Mouse (Mus musculus): ENCODE results near the gene Ralgapa1.
"Not testable (repeated sequence)": the region's sequence is repeated elsewhere in the genome, so short reads cannot be mapped to it uniquely, and the experiment has no call there.

Gene Ralgapa1

GRCm38 (mm10) chr12:55599639-55600502, 221.1 kb downstream of the Ralgapa1 start:
- peak in 1 of 2 experiments; percentile 51 for DNase-seq (ENCODE audit: low spot score in 2 of 2)

DNA sequence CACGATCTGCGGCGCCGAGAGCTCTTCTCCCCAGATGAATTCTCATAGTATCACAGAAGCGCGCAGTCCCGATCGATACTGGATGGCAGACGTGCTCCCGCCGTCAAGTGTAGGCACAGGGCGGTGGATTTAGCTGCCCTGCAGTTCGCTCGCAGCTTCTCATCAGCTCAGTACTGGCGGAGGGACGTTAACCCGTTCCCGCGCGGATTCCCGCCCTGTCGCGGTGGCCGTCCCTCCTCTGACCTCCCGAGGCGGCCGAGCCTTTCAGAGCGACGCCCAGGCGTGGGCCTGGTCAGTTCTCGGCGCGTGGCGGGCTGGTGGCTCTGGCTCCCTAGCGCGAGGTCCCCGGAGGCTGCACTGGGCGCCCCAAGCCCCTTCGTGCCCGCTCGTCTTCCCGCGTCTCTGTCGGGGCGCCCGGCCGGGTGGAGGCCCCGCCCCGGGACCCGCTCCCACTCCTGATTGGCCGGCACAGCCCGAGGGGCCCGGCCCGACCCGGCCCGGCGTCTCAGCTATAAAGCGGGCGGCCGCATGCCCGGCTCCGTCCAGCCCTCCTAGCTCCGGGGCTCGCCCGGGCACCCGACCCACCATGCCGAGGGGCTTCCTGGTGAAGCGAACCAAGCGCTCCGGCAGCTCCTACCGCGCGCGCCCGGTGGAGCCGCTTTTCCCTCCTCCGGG, 221.9 kb downstream of the Ralgapa1 start, which contains the start of gene Insm2:
Gene Insm2, plus strand, starts transcription at position 541 of the 675 bp plus-strand sequence.
- DNase-seq (ENCODE audit: low spot score in 2 of 2): peak; percentile 28 to 55

GRCm38 (mm10) chr12:55598537-55598886, 222.5 kb downstream of the Ralgapa1 start:
- DNase-seq (ENCODE audit: low spot score in 2 of 2): no peak

GRCm38 (mm10) chr12:55586936-55587335, 234.0 kb downstream of the Ralgapa1 start:
- DNase-seq (ENCODE audit: low spot score in 2 of 2): not testable (repeated sequence)

- no peak for DNase-seq (ENCODE audit: low spot score in 2 of 2)
Measured at GRCm38 (mm10) chr12:55573794-55574193, 247.2 kb downstream of the Ralgapa1 start.

DNA sequence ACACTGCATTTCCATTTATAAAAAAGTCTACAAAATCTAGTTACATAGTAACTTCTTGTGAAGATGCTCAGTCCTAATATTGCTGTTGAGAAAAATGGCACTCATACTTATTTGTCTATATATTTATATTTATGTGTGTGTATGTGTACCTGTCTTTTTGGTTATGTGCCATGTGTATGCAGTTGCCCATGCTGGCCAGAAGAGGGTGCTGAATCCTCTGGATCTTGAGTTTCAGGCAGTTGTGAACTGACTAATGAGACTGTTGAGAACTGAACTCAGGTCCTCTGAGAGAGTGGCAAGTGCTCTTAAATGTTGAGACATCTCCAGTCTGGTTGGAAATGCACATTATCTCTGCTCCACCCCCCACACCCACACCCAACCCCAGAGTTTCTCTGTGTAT, 247.9 kb downstream of the Ralgapa1 start:
- no peak for DNase-seq (ENCODE audit: low spot score in 2 of 2)

- no peak for DNase-seq (ENCODE audit: low spot score in 2 of 2)
Measured at GRCm38 (mm10) chr12:55571661-55572060, 249.3 kb downstream of the Ralgapa1 start.

- no peak for DNase-seq (ENCODE audit: low spot score in 2 of 2)
Measured at GRCm38 (mm10) chr12:55571181-55571580, 249.8 kb downstream of the Ralgapa1 start.

DNA sequence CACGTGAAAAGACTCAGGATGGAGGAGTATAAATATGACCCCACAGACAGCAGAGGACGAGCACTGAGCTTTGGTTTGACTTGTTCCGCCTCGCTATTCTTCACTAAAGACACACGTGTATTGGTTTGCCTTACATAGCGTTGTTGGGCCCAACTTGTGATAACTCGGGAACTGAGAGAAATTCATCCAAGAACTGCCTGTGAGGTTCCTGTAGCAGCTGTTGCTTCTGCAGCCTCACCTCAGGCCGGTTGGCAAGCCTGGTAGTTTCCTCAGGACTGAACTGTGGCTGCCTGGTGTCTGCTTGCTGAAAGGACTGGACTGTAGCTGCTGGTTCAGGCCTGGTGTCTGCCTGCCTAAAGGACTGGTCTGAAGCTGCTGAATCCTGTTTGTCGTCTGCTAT, 250.3 kb downstream of the Ralgapa1 start:
- DNase-seq (ENCODE audit: low spot score in 2 of 2): no peak

- no peak for DNase-seq (ENCODE audit: low spot score in 2 of 2)
Measured at GRCm38 (mm10) chr12:55569676-55570075, 251.3 kb downstream of the Ralgapa1 start.

DNA sequence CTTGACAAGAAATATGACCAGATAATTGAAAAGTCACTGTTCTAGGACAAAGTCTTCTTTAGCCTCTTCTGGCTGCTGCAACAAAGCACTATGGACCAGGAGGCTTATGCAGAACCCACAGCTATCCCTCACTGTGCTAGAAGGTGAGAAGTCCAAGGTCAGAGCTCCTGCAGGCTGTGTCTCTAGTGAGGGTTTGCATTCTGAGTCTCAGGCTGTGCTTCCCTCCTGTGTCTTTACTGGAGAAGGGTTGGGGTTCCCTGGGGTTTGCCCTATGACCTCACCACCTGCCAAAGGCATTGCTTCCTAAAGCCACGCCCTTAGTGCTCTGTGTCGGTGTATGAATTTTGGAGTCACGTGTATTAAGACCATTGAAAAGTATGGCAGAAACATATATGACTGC, 252.5 kb downstream of the Ralgapa1 start:
- no peak for DNase-seq (ENCODE audit: low spot score in 2 of 2)

DNA sequence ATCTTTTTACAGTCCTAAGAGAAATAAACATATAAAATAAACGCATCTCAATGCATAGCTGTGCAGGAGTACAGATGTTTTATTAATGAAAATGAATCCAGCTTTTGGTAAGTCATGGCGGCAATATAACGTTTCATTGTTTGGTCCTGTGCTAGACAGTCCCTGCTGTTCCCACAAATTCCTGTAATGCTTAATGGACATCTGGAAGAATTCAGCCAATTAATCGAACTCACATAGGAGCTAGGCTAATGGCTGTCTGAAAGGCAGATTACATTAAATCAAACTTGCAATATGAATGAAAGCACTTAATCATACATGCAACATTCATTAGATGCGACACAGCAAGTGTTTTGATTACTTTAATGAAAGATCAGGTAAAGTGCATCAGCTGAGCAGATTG, 254.1 kb downstream of the Ralgapa1 start:
- no peak for DNase-seq (ENCODE audit: low spot score in 2 of 2)

DNA sequence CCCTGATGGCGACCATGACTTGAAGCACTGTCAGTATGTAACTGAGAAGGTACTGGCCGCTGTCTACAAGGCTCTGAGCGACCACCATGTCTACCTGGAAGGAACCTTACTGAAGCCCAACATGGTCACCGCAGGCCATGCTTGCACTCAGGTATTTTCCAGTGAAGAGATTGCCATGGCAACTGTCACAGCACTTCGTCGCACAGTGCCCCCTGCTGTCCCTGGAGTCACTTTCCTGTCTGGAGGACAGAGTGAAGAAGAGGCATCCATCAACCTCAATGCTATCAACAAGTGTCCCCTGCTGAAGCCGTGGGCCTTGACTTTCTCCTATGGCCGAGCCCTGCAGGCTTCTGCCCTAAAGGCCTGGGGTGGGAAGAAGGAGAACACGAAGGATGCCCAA, 255.1 kb downstream of the Ralgapa1 start:
- no peak for DNase-seq (ENCODE audit: low spot score in 2 of 2)

GRCm38 (mm10) chr12:55565206-55565605, 255.8 kb downstream of the Ralgapa1 start, which contains the start of gene Aldoart2:
Gene Aldoart2 (plus strand): TSS chr12:55565239.
- DNase-seq (ENCODE audit: low spot score in 2 of 2): no peak

DNA sequence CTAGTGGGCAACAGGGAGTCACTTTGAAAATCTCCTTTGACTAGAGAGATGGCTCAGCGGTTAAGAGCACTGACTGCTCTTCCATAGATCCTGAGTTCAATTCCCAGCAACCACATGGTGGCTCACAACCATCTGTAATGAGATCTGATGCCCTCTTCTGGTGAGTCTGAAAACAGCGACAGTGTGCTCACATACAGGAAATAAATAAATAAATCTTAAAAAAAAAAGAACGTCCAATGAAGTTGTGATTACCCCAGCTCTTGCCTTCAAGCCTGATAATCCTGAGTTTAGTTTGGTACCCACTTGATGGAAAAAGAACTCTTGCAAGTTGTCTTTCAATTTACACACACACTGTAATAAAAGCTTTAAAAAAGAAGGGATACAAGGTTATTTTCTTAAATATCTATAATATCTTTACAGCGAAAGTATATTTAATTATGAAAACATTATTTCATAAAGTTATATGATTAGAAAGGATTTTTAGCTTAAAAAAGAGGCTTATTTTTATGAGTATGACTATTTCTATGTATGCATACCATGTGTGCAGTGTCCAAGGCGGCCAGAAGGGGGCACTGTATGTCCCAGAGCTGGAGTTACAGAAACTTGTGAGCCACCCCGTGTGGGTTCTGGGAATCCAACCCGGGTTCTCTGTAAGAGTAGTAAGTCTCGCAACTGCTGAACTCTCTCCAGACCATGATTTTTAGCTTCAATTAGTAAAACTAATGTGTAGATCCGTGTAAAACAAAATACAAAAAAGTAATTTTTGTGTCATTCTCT, 256.6 kb downstream of the Ralgapa1 start:
- DNase-seq (ENCODE audit: low spot score in 2 of 2): no peak

GRCm38 (mm10) chr12:55563742-55564141, 257.2 kb downstream of the Ralgapa1 start:
- no peak for DNase-seq (ENCODE audit: low spot score in 2 of 2)

DNA sequence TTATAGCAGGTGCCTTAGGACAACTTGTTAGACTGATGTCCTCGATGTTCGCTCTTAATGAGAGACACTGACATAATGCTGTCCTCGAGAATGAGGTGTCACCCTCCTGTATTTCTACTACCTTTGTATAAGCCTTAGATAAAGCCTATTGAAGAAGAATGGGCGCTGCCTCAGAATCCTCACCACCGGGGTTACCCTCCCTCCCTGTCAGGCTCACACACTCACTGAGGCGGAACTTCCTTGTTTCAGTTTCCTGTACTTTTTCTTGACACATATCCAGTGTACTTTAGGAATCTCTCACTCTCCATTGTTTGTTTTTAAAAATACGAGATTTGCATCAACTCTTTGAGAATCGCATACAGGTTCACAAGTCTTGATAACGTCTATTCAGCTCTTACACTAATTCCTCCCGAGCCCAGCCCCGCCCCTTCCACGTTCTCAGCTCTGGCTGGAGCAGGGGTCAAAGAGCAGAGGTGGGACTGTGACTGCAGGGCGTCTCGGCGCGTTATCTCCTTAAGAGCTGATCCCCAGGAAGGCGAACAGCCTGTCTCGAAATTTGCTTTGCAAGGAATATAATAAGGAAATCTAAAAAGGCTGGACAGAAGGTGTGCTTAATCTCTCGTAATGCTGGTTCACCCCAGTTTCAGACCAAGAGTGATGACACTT, 260.8 kb downstream of the Ralgapa1 start:
- no peak for DNase-seq (ENCODE audit: low spot score in 2 of 2)

DNA sequence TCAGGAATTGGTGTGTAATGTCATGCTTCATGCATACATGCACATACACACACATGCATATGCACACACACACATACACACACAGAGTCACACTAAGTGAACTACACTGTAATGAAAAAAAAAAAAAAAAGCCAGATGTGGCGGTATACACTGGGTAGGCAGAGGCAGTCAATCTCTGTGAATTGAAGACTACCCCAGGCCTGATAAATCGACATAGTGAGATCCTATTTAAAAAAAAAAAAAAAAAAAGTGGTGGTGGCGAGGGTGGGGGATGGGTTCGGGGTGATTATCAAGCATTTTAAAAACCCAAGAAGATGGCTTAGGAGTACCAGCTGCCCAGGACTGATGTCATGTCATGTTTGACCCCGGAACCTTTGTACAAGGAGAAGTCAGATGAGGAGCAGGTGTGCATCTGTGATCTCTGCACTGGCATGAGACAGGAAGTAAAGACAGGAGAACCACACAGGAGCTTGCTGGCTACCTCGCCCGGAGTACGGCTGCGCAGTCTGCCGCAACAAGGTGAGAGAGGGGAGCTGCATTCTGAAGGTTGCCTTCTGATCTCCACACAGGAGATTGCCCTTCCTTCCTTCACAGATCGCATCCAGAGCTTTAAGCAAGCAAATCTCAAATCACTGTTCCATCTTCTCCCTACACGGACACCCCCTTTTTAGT, 261.6 kb downstream of the Ralgapa1 start:
- no peak for DNase-seq (ENCODE audit: low spot score in 2 of 2)

DNA sequence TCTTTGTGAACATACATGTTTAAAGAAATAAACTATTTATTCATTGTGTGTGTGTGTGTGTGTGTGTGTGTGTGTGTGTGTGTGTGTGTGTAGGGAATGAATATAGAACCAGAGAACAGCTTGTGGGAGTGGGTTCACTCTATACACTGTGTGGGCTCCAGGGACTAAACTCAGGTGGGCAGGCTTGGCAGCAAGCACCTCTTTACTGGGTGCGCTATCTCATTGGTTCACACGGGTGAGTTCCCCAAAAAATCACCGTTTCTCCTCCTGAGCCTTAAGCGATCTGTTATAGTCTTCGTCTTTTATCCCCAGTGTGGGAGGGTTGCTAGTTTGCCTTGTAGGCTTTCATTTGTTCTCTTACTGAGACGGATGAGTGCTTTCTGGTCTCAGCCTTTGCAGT, 263.1 kb downstream of the Ralgapa1 start:
- DNase-seq (ENCODE audit: low spot score in 2 of 2): no peak

DNA sequence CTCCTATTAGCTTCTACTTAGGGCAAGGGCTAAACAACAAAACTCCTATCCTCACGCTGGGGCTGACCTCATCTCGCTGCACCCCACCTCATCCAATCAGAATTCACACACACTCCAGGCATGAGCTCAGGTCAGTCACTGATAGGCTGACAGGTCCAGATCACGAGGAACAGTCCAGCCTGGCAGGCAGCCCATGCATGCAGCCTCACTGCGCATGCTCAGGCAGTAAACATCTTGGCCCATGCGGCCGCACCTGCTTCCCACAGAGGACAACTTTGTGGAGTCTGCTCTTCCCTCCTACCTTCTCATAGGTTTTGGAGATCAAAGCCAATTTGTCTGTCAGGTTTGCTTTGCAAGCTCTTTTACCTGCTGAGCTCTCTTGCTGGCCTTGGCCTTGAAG, 266.1 kb downstream of the Ralgapa1 start:
- not testable (repeated sequence) for DNase-seq (ENCODE audit: low spot score in 2 of 2)

Measured in cerebellum, postnatal 4 days (tissue).